In the genomic region with DNA sequence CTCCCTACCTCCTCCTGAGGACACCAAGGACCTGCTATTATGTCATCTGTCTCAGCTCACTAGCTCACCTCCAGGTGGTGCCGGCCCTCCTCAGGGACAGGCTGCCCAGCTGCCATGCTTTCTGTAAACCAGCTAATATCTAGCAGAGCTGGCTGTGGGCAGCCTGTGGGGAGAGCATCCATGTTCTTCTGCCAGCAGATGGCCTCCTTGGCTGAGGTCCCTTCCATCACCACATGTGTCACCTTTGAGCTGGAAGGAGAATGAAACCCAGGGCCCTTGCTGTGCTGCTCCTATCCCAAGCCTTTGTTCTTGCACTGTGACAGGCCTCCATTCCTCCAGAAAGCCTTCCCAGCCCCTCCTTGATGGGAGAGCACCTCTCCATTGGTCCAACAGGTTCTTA, we compare ENCODE assay signal across 9 mouse cellular contexts. TPM values are rescaled to one million over a fixed set of nuclear protein-coding genes. Genes with fewer than 3 reads are reported as not detected.
DNase-seq lines count a peak whose midpoint lies in the region; ATAC-seq lines count a peak whose summit lies in the region.
"Had no signal": no experiment of that assay in that cellular context is flagged by ENCODE, and none has a peak within 500 bp of the region (broad histone marks: within the 10 kb centered on the region; RNA-seq: fewer than 3 reads in every experiment).

No protein-coding gene starts in this region.

- no peak overlapping the region for H3K9ac ChIP-seq in kidney, embryonic 15.5 days

- peak; percentile 47 for DNase-seq in CD4-positive, CD25-positive, alpha-beta regulatory T cell, adult 2 months (ENCODE audit: low read depth, low spot score)
- DNase-seq in kidney, postnatal 10 days = peak; percentile 42
- peak; percentile 64 for DNase-seq in NIH3T3 (ENCODE audit: low read depth)
- peak; percentile 28 to 56 for DNase-seq in kidney, postnatal 25 days
- no peak for DNase-seq in testis, postnatal 10 days (ENCODE audit: low spot score)
- no peak for DNase-seq in urinary bladder, adult 2 months (ENCODE audit: low spot score)

- peaks cover 13% of the 10 kb centered on the region for H3K4me1 ChIP-seq in kidney, embryonic 15.5 days

- H3K4me3 ChIP-seq in kidney, embryonic 15.5 days (replicated peaks) = no peak overlapping the region
- H3K4me3 ChIP-seq: erythroblast, embryonic 14.5 days had no signal

- no peak for ATAC-seq in CD4-positive, CD25-positive, alpha-beta regulatory T cell, adult 4 months
- no peak for ATAC-seq in kidney, embryonic 15.5 days (replicated peaks; ENCODE audit: low FRiP score)

- 55% methylated on average over 1 of the region's 1 CpGs for WGBS in kidney, embryonic 15.5 days

- H3K9me3 ChIP-seq in kidney, embryonic 15.5 days (replicated peaks) = no peaks in the 10 kb centered on the region

- no peak overlapping the region for H3K4me2 ChIP-seq in kidney, embryonic 15.5 days

- no peak overlapping the region for H3K27ac ChIP-seq in kidney, embryonic 15.5 days

- no peaks in the 10 kb centered on the region for H3K27me3 ChIP-seq in kidney, embryonic 15.5 days

- peaks cover 38% of the 10 kb centered on the region for H3K36me3 ChIP-seq in kidney, embryonic 15.5 days

RNA-seq across cellular contexts. Expression of a gene that starts 1.7 kb away (rescaled TPM):
- 10 to 100 TPM; 17.2 to 37.5 TPM for polyA plus RNA-seq in CD4-positive, CD25-positive, alpha-beta regulatory T cell, adult 4 months (2017; shearing (Covaris generic))
- 9.2 and 9.9 TPM in 2 replicates for polyA plus RNA-seq in kidney, embryonic 15.5 days (2015; fragmentation: Nextera tagmentation; extraction: Ambion mirVana)
- polyA plus RNA-seq in urinary bladder, adult 2 months (2012; rRNA removed) = 28.0 and 30.4 TPM in 2 replicates

RNA-seq across cellular contexts. Expression of a gene that starts 25.6 kb away (rescaled TPM):
- under 1 TPM; 0.35 to 0.51 TPM for polyA plus RNA-seq in CD4-positive, CD25-positive, alpha-beta regulatory T cell, adult 4 months (2017; shearing (Covaris generic))
- 39.0 and 52.1 TPM in 2 replicates for polyA plus RNA-seq in kidney, embryonic 15.5 days (2015; fragmentation: Nextera tagmentation; extraction: Ambion mirVana)
- 110 and 160 TPM in 2 replicates for polyA plus RNA-seq in urinary bladder, adult 2 months (2012; rRNA removed)

RNA-seq across cellular contexts. Expression of a gene that starts 32.6 kb away (rescaled TPM):
- 1 to 10 TPM in 1 of 2 experiments, not detected in 1; 3.0 TPM for polyA plus RNA-seq in CD4-positive, CD25-positive, alpha-beta regulatory T cell, adult 4 months (2017; shearing (Covaris generic))
- polyA plus RNA-seq in kidney, embryonic 15.5 days (2015; fragmentation: Nextera tagmentation; extraction: Ambion mirVana) = 22.7 and 37.9 TPM in 2 replicates
- 0.58 and 0.75 TPM in 2 replicates for polyA plus RNA-seq in urinary bladder, adult 2 months (2012; rRNA removed)
- polyA plus RNA-seq: erythroblast, embryonic 14.5 days had no signal

RNA-seq across cellular contexts. Expression of a gene that starts 42.0 kb away (rescaled TPM):
- 10 to 100 TPM; 29.7 to 67.2 TPM for polyA plus RNA-seq in CD4-positive, CD25-positive, alpha-beta regulatory T cell, adult 4 months (2017; shearing (Covaris generic))
- 133 and 141 TPM in 2 replicates for polyA plus RNA-seq in kidney, embryonic 15.5 days (2015; fragmentation: Nextera tagmentation; extraction: Ambion mirVana)
- 36.4 and 43.2 TPM in 2 replicates for polyA plus RNA-seq in urinary bladder, adult 2 months (2012; rRNA removed)

RNA-seq across cellular contexts. Expression of a gene that starts 47.8 kb away (rescaled TPM):
- 100 to 1,000 TPM; 121 to 155 TPM for polyA plus RNA-seq in CD4-positive, CD25-positive, alpha-beta regulatory T cell, adult 4 months (2017; shearing (Covaris generic))
- 112 and 116 TPM in 2 replicates for polyA plus RNA-seq in kidney, embryonic 15.5 days (2015; fragmentation: Nextera tagmentation; extraction: Ambion mirVana)
- 97.5 and 103 TPM in 2 replicates for polyA plus RNA-seq in urinary bladder, adult 2 months (2012; rRNA removed)

Comparison
In these comparisons a context has a peak if more than half of its experiments do, and no peak if none do; other contexts are left out.
1. DNase-seq: peak in CD4-positive, CD25-positive, alpha-beta regulatory T cell, adult 2 months (single experiment), kidney, postnatal 10 days (single experiment), NIH3T3 (single experiment) and kidney, postnatal 25 days (2 of 2); none in testis, postnatal 10 days (single experiment) and urinary bladder, adult 2 months (single experiment).
2. RNA of a gene that starts 25.6 kb away (polyA plus RNA-seq): 110 to 160 TPM in urinary bladder, adult 2 months and 39.0 to 52.1 TPM in kidney, embryonic 15.5 days; 0.35 to 0.51 TPM in CD4-positive, CD25-positive, alpha-beta regulatory T cell, adult 4 months; every median in the first group is over 10 times any median in the second.